Mouse (Mus musculus) stomach, embryonic 16.5 days (tissue): ENCODE data around the gene Olfr1034. TPM values are rescaled to one million over a fixed set of nuclear protein-coding genes. Genes with fewer than 3 reads are reported as not detected.
"Not testable (repeated sequence)": the region's sequence is repeated elsewhere in the genome, so short reads cannot be mapped to it uniquely, and the experiment has no call there.

Experiments
- ATAC-seq: fragments of 200-750 bp; cut with Nextera tagmentation; 2 replicates; pipeline ENCODE4 v1.8.0; 2017; ENCODE audit warnings: moderate number of reproducible peaks, moderate TSS enrichment; ENCODE audit not compliant: insufficient read depth, low FRiP score
- H3K27ac ChIP-seq: fragments of 300-500 bp; sonication (generic); 2 replicates; pipeline ENCODE4 v1.5.1; 2014; ENCODE audit warnings: low read length
- H3K27me3 ChIP-seq: fragments of 300-500 bp; sonication (generic); 2 replicates; pipeline ENCODE4 v1.6.1; 2014; ENCODE audit warnings: low read length, control low read depth, mixed read lengths; ENCODE audit not compliant: control insufficient read depth, insufficient read depth
- H3K36me3 ChIP-seq: fragments of 300-500 bp; sonication (generic); 2 replicates; pipeline ENCODE4 v1.6.1; 2014; ENCODE audit warnings: low read length; ENCODE audit not compliant: control insufficient read depth, insufficient read depth
- H3K4me1 ChIP-seq: fragments of 300-500 bp; sonication (generic); 2 replicates; pipeline ENCODE4 v1.6.1; 2014; ENCODE audit warnings: low read length, control low read depth, mixed read lengths; ENCODE audit not compliant: control insufficient read depth, insufficient read depth
- H3K4me2 ChIP-seq: fragments of 300-500 bp; sonication (generic); 2 replicates; pipeline ENCODE4 v1.6.1; 2014; ENCODE audit warnings: low read depth, low read length, mixed read lengths
- H3K4me3 ChIP-seq: fragments of 300-500 bp; sonication (generic); replicated peaks from 2 replicates; pipeline ENCODE4 v1.5.1; 2014; ENCODE audit warnings: mild to moderate bottlenecking, low read length
- H3K9ac ChIP-seq: fragments of 300-500 bp; sonication (generic); 2 replicates; pipeline ENCODE4 v1.6.1; 2014; ENCODE audit warnings: low read length
- H3K9me3 ChIP-seq: fragments of 300-500 bp; sonication (generic); replicated peaks from 2 replicates; pipeline ENCODE4 v1.6.1; 2016; ENCODE audit warnings: low read length, control low read depth; ENCODE audit not compliant: control insufficient read depth
- WGBS: fragments of 180-500 bp; shearing (Covaris S2); extraction: QIAGEN DNeasy Blood & Tissue Kit; methylation state at CpG from one replicate; pipeline ENCODE4 v1.1.7; 2014; 5-methylcytosine and 5-hydroxymethylcytosine counted together
- polyA plus RNA-seq: library from polyadenylated mRNA; unstranded; fragments of >200 nt; fragmentation: Nextera tagmentation; extraction: Ambion mirVana; gene quantifications from 2 replicates; pipeline ENCODE4 v1.2.1, GENCODE M21; 2015

Gene Olfr1034
- polyA plus RNA-seq = 0.06 and 0.09 TPM in 2 replicates

GRCm38 (mm10) chr2:86045561-86045960 lies at the start of gene Olfr1034:
Olfr1034 (plus strand) TSS chr2:86045861.
- Histone ChIP-seq H3K9me3 (no peaks in the 10 kb centered on the region), H3K27me3 (no peaks in the 10 kb centered on the region), H3K9ac (no peak within 1 kb of the TSS), H3K27ac (no peak within 1 kb of the TSS), H3K4me2 (no peak within 1 kb of the TSS), H3K4me3 (no peak within 1 kb of the TSS), H3K4me1 (no peaks in the 10 kb centered on the region), H3K36me3 (no peaks in the 10 kb centered on the region)
- ATAC-seq = no peak

- Histone ChIP-seq H3K9ac (no peak within 1 kb of the TSS), H3K9me3 (no peaks in the 10 kb centered on the region), H3K36me3 (no peaks in the 10 kb centered on the region), H3K27ac (no peak within 1 kb of the TSS), H3K4me3 (no peak within 1 kb of the TSS), H3K27me3 (no peaks in the 10 kb centered on the region), H3K4me2 (no peak within 1 kb of the TSS), H3K4me1 (no peaks in the 10 kb centered on the region)
- WGBS = 80% methylated on average over 7 of the region's 7 CpGs
- ATAC-seq = no peak
Measured at GRCm38 (mm10) chr2:86005240-86005639, 40.4 kb upstream of the Olfr1034 start, which contains the start of gene Olfr1032. Olfr1032 (plus strand) TSS chr2:86005540.

GRCm38 (mm10) chr2:86020406-86020805 lies 25.3 kb upstream of the Olfr1034 start, which contains the start of gene Olfr1033:
Olfr1033 (plus strand) TSS chr2:86020633.
- peak within 1 kb of the TSS; percentile 57; the same call in 1 of the 2 replicates for H3K9ac ChIP-seq

GRCm38 (mm10) chr2:86021518-86021917 lies 24.1 kb upstream of the Olfr1034 start:
- H3K9ac ChIP-seq, ATAC-seq, H3K4me2 ChIP-seq, H3K27ac ChIP-seq, H3K36me3 ChIP-seq, H3K4me3 ChIP-seq, H3K4me1 ChIP-seq, H3K27me3 ChIP-seq, H3K9me3 ChIP-seq: not testable (repeated sequence)
- WGBS = 32% methylated on average over 3 of the region's 9 CpGs

More at GRCm38 (mm10) chr2:86020406-86020805, 25.3 kb upstream of the Olfr1034 start, which contains the start of gene Olfr1033:
- peak within 1 kb of the TSS; percentile 46 for H3K4me2 ChIP-seq
- peak within 1 kb of the TSS; percentile 66 for H3K27ac ChIP-seq
- H3K4me1 ChIP-seq, H3K27me3 ChIP-seq, H3K9me3 ChIP-seq, H3K36me3 ChIP-seq, ATAC-seq: not testable (repeated sequence)
- under 1% methylated on average over 10 of the region's 11 CpGs for WGBS
- H3K4me3 ChIP-seq = peak within 1 kb of the TSS; percentile 44

GRCm38 (mm10) chr2:86050777-86051176 lies 5.1 kb downstream of the Olfr1034 start:
- not testable (repeated sequence) for ATAC-seq, H3K36me3 ChIP-seq, H3K27me3 ChIP-seq, H3K4me1 ChIP-seq, H3K27ac ChIP-seq, H3K4me3 ChIP-seq, H3K4me2 ChIP-seq, H3K9ac ChIP-seq, H3K9me3 ChIP-seq

- H3K4me1 ChIP-seq, H3K27me3 ChIP-seq, H3K9me3 ChIP-seq, H3K4me2 ChIP-seq, ATAC-seq, H3K36me3 ChIP-seq, H3K9ac ChIP-seq, H3K4me3 ChIP-seq, H3K27ac ChIP-seq: not testable (repeated sequence)
- WGBS = 98% methylated on average over 2 of the region's 2 CpGs
Measured at GRCm38 (mm10) chr2:86063766-86064165, 18.1 kb downstream of the Olfr1034 start.

GRCm38 (mm10) chr2:86070189-86070588 lies 24.5 kb downstream of the Olfr1034 start:
- Histone ChIP-seq H3K4me2 (no peak overlapping the region), H3K9me3 (no peaks in the 10 kb centered on the region), H3K27me3 (no peaks in the 10 kb centered on the region), H3K36me3 (no peaks in the 10 kb centered on the region), H3K9ac (no peak overlapping the region), H3K4me1 (no peaks in the 10 kb centered on the region), H3K27ac (no peak overlapping the region), H3K4me3 (no peak overlapping the region)
- WGBS = 80% methylated on average over 8 of the region's 8 CpGs
- no peak for ATAC-seq

GRCm38 (mm10) chr2:86073692-86074091 lies 28.0 kb downstream of the Olfr1034 start, which contains the start of gene Olfr1036:
Olfr1036 (plus strand) TSS chr2:86073992.
- H3K27ac ChIP-seq, H3K9me3 ChIP-seq, H3K9ac ChIP-seq, H3K36me3 ChIP-seq, H3K4me1 ChIP-seq, H3K4me2 ChIP-seq, H3K27me3 ChIP-seq, ATAC-seq, H3K4me3 ChIP-seq: not testable (repeated sequence)

GRCm38 (mm10) chr2:86080478-86080877 lies 34.8 kb downstream of the Olfr1034 start:
- ATAC-seq, H3K4me1 ChIP-seq, H3K27ac ChIP-seq, H3K9me3 ChIP-seq, H3K36me3 ChIP-seq, H3K27me3 ChIP-seq, H3K4me3 ChIP-seq, H3K9ac ChIP-seq, H3K4me2 ChIP-seq: not testable (repeated sequence)
- WGBS = 90% methylated on average over 1 of the region's 1 CpGs

- no peak within 1 kb of the TSS for H3K4me3 ChIP-seq
- H3K27ac ChIP-seq = no peak within 1 kb of the TSS
- H3K4me1 ChIP-seq = no peaks in the 10 kb centered on the region
- H3K9me3 ChIP-seq = no peaks in the 10 kb centered on the region
- H3K36me3 ChIP-seq = no peaks in the 10 kb centered on the region
- no peak within 1 kb of the TSS for H3K4me2 ChIP-seq
- H3K9ac ChIP-seq = no peak within 1 kb of the TSS
- WGBS = 87% methylated on average over 2 of the region's 2 CpGs
- H3K27me3 ChIP-seq = no peaks in the 10 kb centered on the region
- ATAC-seq = no peak
Measured at GRCm38 (mm10) chr2:86087285-86087684, 41.6 kb downstream of the Olfr1034 start, which contains the start of gene Olfr1037. Olfr1037 (minus strand) TSS chr2:86087385.
